ENCODE assay signal across 13 mouse cellular contexts in the genomic region with DNA sequence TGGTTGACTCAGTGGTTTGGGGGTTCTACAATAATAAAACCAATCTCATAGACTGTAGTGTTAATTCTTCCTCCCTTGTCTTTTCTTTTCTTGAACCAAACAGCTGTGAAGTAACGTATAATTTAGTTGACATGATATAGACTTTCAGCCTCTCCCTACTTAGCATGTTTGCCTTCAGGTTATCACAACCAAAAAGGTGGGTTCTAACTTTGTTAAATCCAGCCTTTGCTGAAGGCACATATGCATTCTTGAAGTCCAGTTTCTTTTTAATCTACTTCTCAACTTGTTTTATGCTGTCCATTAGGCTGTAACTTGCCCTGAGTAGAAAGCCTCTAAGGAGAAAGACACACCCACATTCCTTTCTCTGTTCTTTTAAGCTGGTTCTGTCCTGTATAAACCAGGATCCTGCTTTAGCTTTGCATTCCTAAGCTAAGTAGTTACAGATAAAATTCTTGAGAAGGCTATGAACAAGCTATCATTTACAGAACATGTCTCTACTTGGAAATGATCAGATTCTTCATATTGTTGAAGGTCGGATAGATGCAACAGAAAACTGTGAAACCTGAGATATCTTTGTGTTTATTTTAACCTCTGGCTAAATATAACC. TPM values are rescaled to one million over a fixed set of nuclear protein-coding genes. Genes with fewer than 3 reads are reported as not detected.
DNase-seq lines count a peak whose midpoint lies in the region; ATAC-seq lines count a peak whose summit lies in the region.
"Had no signal": no experiment of that assay in that cellular context is flagged by ENCODE, and none has a peak within 500 bp of the region (broad histone marks: within the 10 kb centered on the region; RNA-seq: fewer than 3 reads in every experiment).

No protein-coding gene starts in this region.

- no peaks in the 10 kb centered on the region for H3K27me3 ChIP-seq in kidney, embryonic 15.5 days
- H3K27me3 ChIP-seq in stomach, embryonic 14.5 days (ENCODE audit: control insufficient read depth, insufficient read depth, low read length) = no peaks in the 10 kb centered on the region
- H3K27me3 ChIP-seq in hindbrain, embryonic 13.5 days = no peaks in the 10 kb centered on the region

- no peak overlapping the region for H3K4me2 ChIP-seq in kidney, embryonic 15.5 days
- H3K4me2 ChIP-seq in stomach, embryonic 14.5 days (replicated peaks; ENCODE audit: low read depth, low read length) = no peak overlapping the region
- no peak overlapping the region for H3K4me2 ChIP-seq in hindbrain, embryonic 13.5 days
- H3K4me2 ChIP-seq: forebrain, embryonic 15.5 days; hindbrain, embryonic 14.5 days had no signal

- H3K9me3 ChIP-seq in kidney, embryonic 15.5 days (replicated peaks) = no peaks in the 10 kb centered on the region
- no peaks in the 10 kb centered on the region for H3K9me3 ChIP-seq in stomach, embryonic 14.5 days (ENCODE audit: control insufficient read depth, low read depth, low read length)
- no peaks in the 10 kb centered on the region for H3K9me3 ChIP-seq in hindbrain, embryonic 13.5 days
- H3K9me3 ChIP-seq: forebrain, embryonic 15.5 days had no signal

- no peak for DNase-seq in kidney, adult 11 months
- DNase-seq in adipocyte (ENCODE audit: low spot score) = peak; percentile 23
- peak; percentile 42 for DNase-seq in forelimb bud, embryonic 11.5 days (ENCODE audit: low read depth, low spot score)
- no peak for DNase-seq in gastrocnemius, adult 18-20 months (ENCODE audit: low spot score)
- DNase-seq: adrenal gland, postnatal 36 days; cerebellum, adult 9-11 months; liver, postnatal 0 days; thymus, postnatal 14 days had no signal

- no peak overlapping the region for H3K9ac ChIP-seq in kidney, embryonic 15.5 days
- no peak overlapping the region for H3K9ac ChIP-seq in stomach, embryonic 14.5 days (replicated peaks; ENCODE audit: low read depth, low read length)
- no peak overlapping the region for H3K9ac ChIP-seq in hindbrain, embryonic 13.5 days
- H3K9ac ChIP-seq: forebrain, embryonic 15.5 days; hindbrain, embryonic 14.5 days; liver, postnatal 0 days had no signal

- H3K27ac ChIP-seq in kidney, embryonic 15.5 days = peak overlapping the region; percentile 73; the same call in 1 of the 2 replicates
- no peak overlapping the region for H3K27ac ChIP-seq in stomach, embryonic 14.5 days (ENCODE audit: low read length)
- H3K27ac ChIP-seq in hindbrain, embryonic 13.5 days = no peak overlapping the region
- H3K27ac ChIP-seq: forebrain, embryonic 15.5 days; hindbrain, embryonic 14.5 days had no signal

- 45% methylated on average over 2 of the region's 2 CpGs for WGBS in kidney, embryonic 15.5 days
- WGBS in stomach, embryonic 14.5 days = 25% methylated on average over 2 of the region's 2 CpGs
- 72% methylated on average over 2 of the region's 2 CpGs for WGBS in hindbrain, embryonic 13.5 days

- no peak overlapping the region for H3K4me3 ChIP-seq in kidney, embryonic 15.5 days (replicated peaks)
- no peak overlapping the region for H3K4me3 ChIP-seq in stomach, embryonic 14.5 days (ENCODE audit: low read depth, low read length)
- H3K4me3 ChIP-seq in hindbrain, embryonic 13.5 days = no peak overlapping the region
- H3K4me3 ChIP-seq: forebrain, embryonic 15.5 days had no signal

- H3K4me1 ChIP-seq in kidney, embryonic 15.5 days = peaks cover 9% of the 10 kb centered on the region; the same call in 1 of the 2 replicates
- H3K4me1 ChIP-seq in stomach, embryonic 14.5 days (ENCODE audit: control insufficient read depth, insufficient read depth, low read length) = peaks cover 4% of the 10 kb centered on the region; the same call in 1 of the 2 replicates
- 0 out of 2 replicates have a peak, but pooled peaks cover 3% of the 10 kb centered on the region for H3K4me1 ChIP-seq in hindbrain, embryonic 13.5 days (replicated peaks)
- H3K4me1 ChIP-seq: forebrain, embryonic 15.5 days had no signal

- ATAC-seq in kidney, embryonic 15.5 days (replicated peaks; ENCODE audit: low FRiP score) = peak; percentile 94
- ATAC-seq in stomach, embryonic 14.5 days (ENCODE audit: insufficient number of reproducible peaks, insufficient read depth, low FRiP score, low read depth) = peak; percentile 49
- no peak for ATAC-seq in hindbrain, embryonic 13.5 days (ENCODE audit: low FRiP score)
- ATAC-seq: forebrain, embryonic 15.5 days; liver, postnatal 0 days had no signal

- H3K36me3 ChIP-seq in kidney, embryonic 15.5 days = no peaks in the 10 kb centered on the region
- H3K36me3 ChIP-seq in stomach, embryonic 14.5 days (ENCODE audit: control insufficient read depth, insufficient read depth, low read length) = no peaks in the 10 kb centered on the region
- H3K36me3 ChIP-seq in hindbrain, embryonic 13.5 days = no peaks in the 10 kb centered on the region
- H3K36me3 ChIP-seq: forebrain, embryonic 15.5 days had no signal

RNA-seq across cellular contexts. Expression of gene Wls, which starts 8.0 kb away (rescaled TPM):
- polyA plus RNA-seq in kidney, embryonic 15.5 days (2015; fragmentation: Nextera tagmentation; extraction: Ambion mirVana) = 115 and 124 TPM in 2 replicates
- 127 and 132 TPM in 2 replicates for polyA plus RNA-seq in stomach, embryonic 14.5 days (2014; fragmentation: Nextera tagmentation; extraction: Ambion mirVana)
- 10 to 100 TPM; 21.8 to 27.0 TPM for total RNA-seq in gastrocnemius, adult 18-20 months (2021)
- polyA plus RNA-seq in hindbrain, embryonic 13.5 days (2015; fragmentation: Nextera tagmentation; extraction: Ambion mirVana) = 94.5 and 110 TPM in 2 replicates

Comparison
In these comparisons a context has a peak if more than half of its experiments do, and no peak if none do; other contexts are left out.
1. DNase-seq: peak in adipocyte (single experiment) and forelimb bud, embryonic 11.5 days (single experiment); none in kidney, adult 11 months (single experiment) and gastrocnemius, adult 18-20 months (single experiment).